Mouse (Mus musculus) CD4-positive, CD25-positive, alpha-beta regulatory T cell, adult 2 months (primary cell): ENCODE results near the gene Gm3376.
"Not testable (repeated sequence)": the region's sequence is repeated elsewhere in the genome, so short reads cannot be mapped to it uniquely, and the experiment has no call there.

Experiments
- DNase-seq: peaks from one replicate; pipeline ENCODE4 v3.0.0-alpha.2; 2012; ENCODE audit warnings: low read depth, low spot score

Gene Gm3376

GRCm38 (mm10) chrY:3771373-3771772, at the start of gene Gm3376:
Gm3376 (plus strand) TSS chrY:3771673.
- not testable (repeated sequence) for DNase-seq
